Mouse (Mus musculus) embryonic facial prominence, embryonic 15.5 days (tissue): ENCODE data around the gene Traf3ip3. TPM values are rescaled to one million over a fixed set of nuclear protein-coding genes. Genes with fewer than 3 reads are reported as not detected.

ENCODE experiments used
- ATAC-seq: fragments of 200-750 bp; cut with Nextera tagmentation; 2 replicates; pipeline ENCODE4 v1.8.0; 2017; ENCODE audit warnings: low read depth, moderate TSS enrichment; ENCODE audit not compliant: insufficient number of reproducible peaks, low FRiP score, low TSS enrichment
- H3K27ac ChIP-seq: fragments of 300-500 bp; sonication (generic); replicated peaks from 2 replicates; pipeline ENCODE4 v1.5.1; 2015; ENCODE audit warnings: mild to moderate bottlenecking, inconsistent platforms
- H3K27me3 ChIP-seq: fragments of 300-500 bp; sonication (generic); 2 replicates; pipeline ENCODE4 v1.6.1; 2015; ENCODE audit warnings: inconsistent platforms
- H3K36me3 ChIP-seq: fragments of 300-500 bp; sonication (generic); 2 replicates; pipeline ENCODE4 v1.6.1; 2015; ENCODE audit warnings: mild to moderate bottlenecking, inconsistent platforms
- H3K4me1 ChIP-seq: fragments of 300-500 bp; sonication (generic); 2 replicates; pipeline ENCODE4 v1.6.1; 2015; ENCODE audit warnings: inconsistent platforms
- H3K4me2 ChIP-seq: fragments of 300-500 bp; sonication (generic); replicated peaks from 2 replicates; pipeline ENCODE4 v1.6.1; 2015; ENCODE audit warnings: mild to moderate bottlenecking, inconsistent platforms
- H3K4me3 ChIP-seq: fragments of 300-500 bp; sonication (generic); replicated peaks from 2 replicates; pipeline ENCODE4 v1.5.1; 2015; ENCODE audit warnings: mild to moderate bottlenecking, inconsistent platforms
- H3K9ac ChIP-seq: fragments of 300-500 bp; sonication (generic); 2 replicates; pipeline ENCODE4 v1.6.1; 2015; ENCODE audit warnings: inconsistent platforms
- H3K9me3 ChIP-seq: fragments of 300-500 bp; sonication (generic); replicated peaks from 2 replicates; pipeline ENCODE4 v1.6.1; 2016; ENCODE audit warnings: inconsistent platforms
- WGBS: fragments of 180-500 bp; shearing (Covaris S2); methylation state at CpG from one replicate; pipeline ENCODE4 v1.1.7; 2015; 5-methylcytosine and 5-hydroxymethylcytosine counted together
- polyA plus RNA-seq: library from polyadenylated mRNA; unstranded; fragments of >200 nt; fragmentation: Nextera tagmentation; extraction: Ambion mirVana; gene quantifications from 2 replicates; pipeline ENCODE4 v1.2.1, GENCODE M21; 2015

Gene Traf3ip3
- polyA plus RNA-seq, 1 experiment from 2014 or later: 23.6 TPM

GRCm38 (mm10) chr1:193157111-193157492 is 44.4 kb downstream of the Traf3ip3 start:
- no peaks in the 10 kb centered on the region for H3K9me3 ChIP-seq
- H3K27me3 ChIP-seq: peaks cover 23% of the 10 kb centered on the region
- peaks cover 47% of the 10 kb centered on the region for H3K4me1 ChIP-seq
- 42% methylated on average over 8 of the region's 8 CpGs for WGBS
- peak overlapping the region; percentile 86 for H3K27ac ChIP-seq
- no peak for ATAC-seq
- no peak overlapping the region; the same call in 1 of the 2 replicates for H3K9ac ChIP-seq
- H3K36me3 ChIP-seq: no peaks in the 10 kb centered on the region
- H3K4me3 ChIP-seq: no peak overlapping the region
- H3K4me2 ChIP-seq: peak overlapping the region; percentile 38

GRCm38 (mm10) chr1:193156316-193157110 is 45.0 kb downstream of the Traf3ip3 start:
- no peak overlapping the region; the same call in 1 of the 2 replicates for H3K9ac ChIP-seq
- ATAC-seq: no peak
- 44% methylated on average over 15 of the region's 15 CpGs for WGBS
- no peak overlapping the region for H3K4me3 ChIP-seq
- H3K9me3 ChIP-seq: no peaks in the 10 kb centered on the region
- peaks cover 23% of the 10 kb centered on the region for H3K27me3 ChIP-seq
- H3K4me1 ChIP-seq: peaks cover 48% of the 10 kb centered on the region
- H3K36me3 ChIP-seq: no peaks in the 10 kb centered on the region
- peak overlapping the region; percentile 38 for H3K4me2 ChIP-seq
- H3K27ac ChIP-seq: peak overlapping the region; percentile 86

DNA sequence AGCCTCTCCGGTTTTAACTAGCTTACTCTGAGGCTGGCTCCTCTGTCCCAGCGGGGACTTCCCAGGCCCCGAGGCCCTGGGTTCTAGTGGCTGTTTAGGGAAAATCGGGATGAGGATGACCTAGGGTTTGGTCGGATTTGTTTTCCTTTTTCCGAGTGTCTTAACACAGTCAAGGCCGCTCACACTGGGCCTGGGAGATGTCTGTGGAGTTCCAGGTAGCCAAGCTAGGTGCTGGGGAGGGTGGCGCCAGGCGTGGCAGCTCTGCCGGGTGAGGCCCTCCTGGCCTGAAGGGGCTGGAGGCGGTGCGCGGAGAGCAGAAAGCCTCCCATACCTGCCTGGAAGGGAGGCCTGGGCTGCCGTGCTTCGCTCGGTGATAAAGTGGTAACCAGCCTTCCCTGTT is 47.9 kb downstream of the Traf3ip3 start:
- peak overlapping the region; percentile 51 for H3K4me3 ChIP-seq
- H3K9me3 ChIP-seq: no peaks in the 10 kb centered on the region
- no peaks in the 10 kb centered on the region for H3K36me3 ChIP-seq
- H3K4me1 ChIP-seq: peaks cover 53% of the 10 kb centered on the region
- WGBS: 20% methylated on average over 16 of the region's 16 CpGs
- ATAC-seq: no peak
- H3K9ac ChIP-seq: peak overlapping the region; percentile 28; the same call in 1 of the 2 replicates
- H3K27me3 ChIP-seq: peaks cover 23% of the 10 kb centered on the region
- H3K27ac ChIP-seq: peak overlapping the region; percentile 63
- H3K4me2 ChIP-seq: peak overlapping the region; percentile 59

DNA sequence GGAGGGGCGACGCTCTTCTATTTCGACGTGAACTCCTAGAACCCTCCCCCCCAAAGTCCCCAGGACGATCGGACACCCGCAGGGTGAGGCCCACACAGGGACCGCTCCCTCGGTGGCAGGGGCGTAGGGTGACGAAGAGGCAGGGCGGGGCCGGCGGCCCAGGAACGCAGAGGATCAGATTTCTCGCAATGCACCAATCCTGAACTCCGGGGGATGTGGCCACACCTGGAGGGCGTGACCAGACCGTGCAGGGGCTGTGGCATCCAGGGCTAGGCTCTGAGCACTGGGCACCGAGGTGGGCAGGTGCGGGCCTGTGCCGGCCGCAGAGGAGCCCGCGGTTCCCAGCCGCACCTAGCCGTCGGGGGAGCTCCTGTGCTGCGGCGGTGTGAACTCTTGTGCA is 48.6 kb downstream of the Traf3ip3 start, which contains the start of gene Irf6:
Gene Irf6 (plus strand): TSS at position 240 of the 400 bp plus-strand sequence.
- Histone ChIP-seq H3K27ac (peak within 1 kb of the TSS; percentile 63), H3K4me3 (peak within 1 kb of the TSS; percentile 51), H3K4me1 (peaks cover 53% of the 10 kb centered on the region), H3K36me3 (no peaks in the 10 kb centered on the region), H3K9me3 (no peaks in the 10 kb centered on the region), H3K9ac (peak within 1 kb of the TSS; percentile 28; the same call in 1 of the 2 replicates), H3K4me2 (peak within 1 kb of the TSS; percentile 59), H3K27me3 (peaks cover 23% of the 10 kb centered on the region)
- WGBS: 3% methylated on average over 30 of the region's 30 CpGs
- ATAC-seq: peak; percentile 89

DNA sequence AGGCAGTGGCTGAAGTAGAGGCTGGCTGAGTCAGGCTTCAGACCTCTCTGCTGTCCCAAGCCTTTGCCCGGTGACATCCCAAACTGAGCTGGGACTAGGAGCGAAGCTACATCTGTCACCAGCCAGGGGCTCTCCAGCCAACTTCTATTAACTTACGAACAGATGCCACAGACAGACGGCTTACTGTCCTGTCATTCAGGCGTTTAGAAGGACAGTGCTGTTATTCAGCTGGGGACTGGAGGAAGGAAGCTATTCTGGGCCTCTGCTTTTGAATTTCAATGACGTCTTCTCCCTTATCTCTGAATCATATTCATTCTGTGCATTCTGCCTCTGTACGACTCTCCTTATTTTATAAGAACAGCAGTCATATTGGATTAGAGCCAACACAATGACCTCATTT is 50.4 kb downstream of the Traf3ip3 start:
- no peaks in the 10 kb centered on the region for H3K36me3 ChIP-seq
- peaks cover 23% of the 10 kb centered on the region for H3K27me3 ChIP-seq
- H3K4me3 ChIP-seq: no peak overlapping the region
- no peak overlapping the region for H3K27ac ChIP-seq
- 0 out of 2 replicates have a peak, but pooled peaks have one; percentile 41 for ATAC-seq
- H3K9ac ChIP-seq: no peak overlapping the region
- peaks cover 39% of the 10 kb centered on the region for H3K4me1 ChIP-seq
- no peaks in the 10 kb centered on the region for H3K9me3 ChIP-seq
- H3K4me2 ChIP-seq: no peak overlapping the region
- WGBS: 24% methylated on average over 7 of the region's 7 CpGs

DNA sequence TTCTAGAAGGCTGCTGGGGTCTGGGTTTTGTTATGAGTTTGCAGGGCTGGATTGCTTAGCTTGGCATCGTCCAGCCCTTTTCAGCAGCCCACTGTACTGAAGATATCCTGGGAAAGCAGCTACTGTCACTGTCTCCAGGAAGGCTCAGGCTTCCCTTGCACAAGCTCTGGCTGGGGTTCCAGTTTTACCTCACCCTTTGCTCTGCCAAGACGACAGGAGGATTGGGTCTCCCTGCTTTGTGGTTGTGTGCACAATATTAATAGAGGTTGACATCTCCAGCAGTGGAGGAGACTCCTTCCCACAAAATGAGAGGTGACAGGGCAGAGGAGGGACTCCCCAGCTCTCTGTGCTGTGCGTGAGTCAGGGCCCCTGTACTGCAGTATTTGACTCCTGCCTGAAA is 52.3 kb downstream of the Traf3ip3 start:
- Histone ChIP-seq H3K4me1 (peaks cover 36% of the 10 kb centered on the region), H3K4me2 (no peak overlapping the region), H3K27me3 (peaks cover 15% of the 10 kb centered on the region), H3K4me3 (no peak overlapping the region), H3K27ac (no peak overlapping the region), H3K9me3 (no peaks in the 10 kb centered on the region), H3K9ac (no peak overlapping the region), H3K36me3 (no peaks in the 10 kb centered on the region)
- no peak for ATAC-seq
- 51% methylated on average over 3 of the region's 3 CpGs for WGBS

- no peaks in the 10 kb centered on the region for H3K27me3 ChIP-seq
- H3K4me1 ChIP-seq: peaks cover 24% of the 10 kb centered on the region; the same call in 1 of the 2 replicates
- H3K9ac ChIP-seq: no peak overlapping the region
- 79% methylated on average over 1 of the region's 1 CpGs for WGBS
- H3K27ac ChIP-seq: no peak overlapping the region
- H3K36me3 ChIP-seq: no peaks in the 10 kb centered on the region
- H3K4me2 ChIP-seq: no peak overlapping the region
- no peak overlapping the region for H3K4me3 ChIP-seq
- no peak for ATAC-seq
- H3K9me3 ChIP-seq: no peaks in the 10 kb centered on the region
Measured at GRCm38 (mm10) chr1:193146416-193146815, 55.1 kb downstream of the Traf3ip3 start.

DNA sequence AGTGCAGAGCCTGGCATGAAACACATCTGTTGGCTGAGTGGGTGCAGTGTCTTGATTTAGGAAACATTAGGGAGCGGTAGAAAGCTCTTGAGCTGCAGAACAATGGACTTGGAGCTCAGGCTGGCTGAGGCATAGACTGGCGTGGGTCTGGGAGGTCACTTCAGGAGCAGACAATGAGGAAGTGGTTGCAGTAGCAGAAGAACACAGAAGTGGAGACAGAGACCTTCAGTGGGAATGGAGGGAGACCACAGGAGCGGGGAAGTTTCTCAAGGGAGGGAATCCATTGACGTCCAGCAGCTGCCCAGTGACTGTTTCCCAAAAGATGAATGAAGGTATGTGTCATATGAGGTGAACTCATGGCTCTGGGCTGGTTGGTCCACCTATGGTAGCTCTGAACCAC is 56.4 kb downstream of the Traf3ip3 start:
- Histone ChIP-seq H3K36me3 (no peaks in the 10 kb centered on the region), H3K27me3 (no peaks in the 10 kb centered on the region), H3K4me3 (no peak overlapping the region), H3K9ac (no peak overlapping the region), H3K27ac (no peak overlapping the region), H3K9me3 (no peaks in the 10 kb centered on the region), H3K4me2 (no peak overlapping the region), H3K4me1 (peaks cover 24% of the 10 kb centered on the region; the same call in 1 of the 2 replicates)
- ATAC-seq: no peak
- WGBS: 84% methylated on average over 4 of the region's 4 CpGs

GRCm38 (mm10) chr1:193144516-193144915 is 57.0 kb downstream of the Traf3ip3 start:
- Histone ChIP-seq H3K27me3 (no peaks in the 10 kb centered on the region), H3K36me3 (no peaks in the 10 kb centered on the region), H3K4me2 (no peak overlapping the region), H3K9ac (no peak overlapping the region), H3K27ac (no peak overlapping the region), H3K4me3 (no peak overlapping the region), H3K9me3 (no peaks in the 10 kb centered on the region), H3K4me1 (peaks cover 28% of the 10 kb centered on the region)
- WGBS: 88% methylated on average over 6 of the region's 6 CpGs
- ATAC-seq: no peak

DNA sequence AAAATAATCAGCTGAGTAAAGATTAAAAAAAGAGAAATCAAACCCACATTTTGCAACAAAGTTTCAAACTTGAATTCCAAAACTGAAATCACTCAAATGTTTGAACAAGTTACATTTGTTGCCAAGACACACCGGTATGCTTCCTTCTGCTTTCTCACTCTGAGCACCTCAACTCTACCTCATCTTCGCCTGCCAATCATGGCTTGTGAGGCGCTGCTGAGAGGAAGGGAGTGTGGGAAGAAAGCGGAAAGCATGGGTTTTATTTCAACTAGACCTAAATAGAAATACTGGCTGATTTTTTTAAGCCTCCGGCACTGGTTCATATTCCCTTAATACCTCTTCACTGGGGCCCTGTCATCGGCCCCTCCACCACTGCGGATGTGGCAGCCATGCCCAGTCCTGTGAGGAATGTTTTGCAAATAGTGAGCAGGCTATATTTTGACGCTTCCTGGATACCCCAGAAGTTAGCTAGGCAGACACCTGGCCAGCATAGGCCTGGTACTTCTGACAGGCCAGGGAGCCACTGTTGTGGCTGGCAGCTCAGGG is 58.9 kb downstream of the Traf3ip3 start:
- Histone ChIP-seq H3K27ac (peak overlapping the region; percentile 1), H3K9me3 (no peaks in the 10 kb centered on the region), H3K4me2 (no peak overlapping the region), H3K4me1 (peaks cover 28% of the 10 kb centered on the region; the same call in 1 of the 2 replicates), H3K9ac (no peak overlapping the region), H3K36me3 (no peaks in the 10 kb centered on the region), H3K4me3 (no peak overlapping the region), H3K27me3 (no peaks in the 10 kb centered on the region)
- 57% methylated on average over 8 of the region's 8 CpGs for WGBS
- no peak for ATAC-seq

DNA sequence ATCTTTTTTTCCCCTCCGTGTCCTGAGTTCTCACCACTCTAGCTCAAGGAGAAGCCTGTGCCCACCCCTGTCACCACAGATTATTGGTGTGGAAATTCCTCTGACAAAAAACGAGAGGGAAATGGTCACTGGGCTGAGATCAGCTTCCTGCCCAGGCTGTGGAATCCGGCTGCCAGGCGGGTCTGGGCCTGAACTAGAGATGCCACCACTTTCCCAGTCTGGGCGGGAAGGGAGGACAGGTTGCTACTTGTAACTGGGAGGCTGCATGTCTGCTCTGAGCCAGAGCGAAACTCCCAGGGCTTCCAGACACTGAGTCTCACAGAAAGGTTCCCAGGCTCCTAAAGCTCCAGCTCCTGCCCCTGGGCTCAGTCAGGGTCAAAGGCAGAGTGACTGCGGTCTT is 60.4 kb downstream of the Traf3ip3 start:
- no peak for ATAC-seq

More for the DNA sequence above, 60.4 kb downstream of the Traf3ip3 start:
- no peaks in the 10 kb centered on the region for H3K36me3 ChIP-seq
- H3K27ac ChIP-seq: peak overlapping the region; percentile 82
- no peak overlapping the region for H3K9ac ChIP-seq
- WGBS: 50% methylated on average over 7 of the region's 7 CpGs
- H3K4me1 ChIP-seq: peaks cover 28% of the 10 kb centered on the region; the same call in 1 of the 2 replicates
- H3K4me3 ChIP-seq: no peak overlapping the region
- no peaks in the 10 kb centered on the region for H3K27me3 ChIP-seq
- no peaks in the 10 kb centered on the region for H3K9me3 ChIP-seq
- no peak overlapping the region for H3K4me2 ChIP-seq
